Mouse (Mus musculus) heart, postnatal 14 days (tissue): Measurements from ENCODE around the gene Tmem14a. TPM values are rescaled to one million over a fixed set of nuclear protein-coding genes. Genes with fewer than 3 reads are reported as not detected.
A peak's percentile ranks its signal among the peaks of the same experiment; 100 is the strongest.
"Not testable (repeated sequence)": the region's sequence is repeated elsewhere in the genome, so short reads cannot be mapped to it uniquely, and the experiment has no call there.

ENCODE experiments used
- DNase-seq, 2 experiments: peaks; one replicate each; pipeline ENCODE4 v3.0.0; 2021 to 2022
- intact Hi-C: fragments of 180-260 bp; cut with DNase I; formaldehyde crosslinking; loops from one replicate; pipeline ENCODE4 v1.15.1; 2025
- long read RNA-seq, 2 experiments: library from polyadenylated mRNA; stranded (forward); transcript quantifications; one replicate each; pipeline ENCODE4 v2.0.0; 2021
- total RNA-seq, 2 experiments: library from RNA; stranded (reverse); gene quantifications; 2 replicates each; pipeline ENCODE4 v1.2.3; 2021

Tmem14a gene
- total RNA-seq: 1 to 10 TPM; 3.0 to 3.2 TPM
- long read RNA-seq, experiment 1, transcript Tmem14a-202 (5 exons, 1,168 nt): major isoform, 5 of 5 reads
- long read RNA-seq, experiment 1, partial matches to known transcripts: 0 of 5 reads
- long read RNA-seq, experiment 1, other reads (novel, unspliced or antisense): 0 of 5 reads
- long read RNA-seq, experiment 2, transcript Tmem14a-202 (5 exons, 1,168 nt): major isoform, 6 of 6 reads
- long read RNA-seq, experiment 2, partial matches to known transcripts: 0 of 6 reads
- long read RNA-seq, experiment 2, other reads (novel, unspliced or antisense): 0 of 6 reads

DNA sequence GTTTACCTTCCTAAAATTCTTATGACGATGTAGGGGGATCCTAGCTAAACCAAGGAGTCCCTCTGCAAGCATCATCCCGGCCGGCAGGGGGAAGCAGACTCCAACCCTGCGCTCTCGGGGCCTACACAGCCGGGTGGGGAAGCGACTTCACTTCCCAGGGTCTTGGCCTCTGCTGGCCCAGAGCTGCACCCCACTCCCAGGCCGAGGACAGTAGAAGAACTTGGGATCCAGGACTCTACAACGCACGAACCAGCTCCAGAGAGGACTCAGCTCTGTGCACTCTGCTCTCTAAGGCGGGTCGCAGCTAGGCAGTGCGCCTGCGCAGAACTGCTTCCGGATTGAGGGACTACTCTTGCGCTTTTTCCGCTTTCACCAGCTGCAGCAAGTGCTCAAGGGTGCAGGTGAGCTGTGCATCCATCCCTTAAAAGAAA lies at the start of gene Tmem14a:
Gene Tmem14a (plus strand): TSS at position 87 of the 431 bp plus-strand sequence.
- DNase-seq: peak; percentile 90
- intact Hi-C loops: loop anchor here (1.0 to 5.0 kb wide), 4 partner anchors 51 to 1049 kb away; no protein-coding TSS in a partner anchor

DNA sequence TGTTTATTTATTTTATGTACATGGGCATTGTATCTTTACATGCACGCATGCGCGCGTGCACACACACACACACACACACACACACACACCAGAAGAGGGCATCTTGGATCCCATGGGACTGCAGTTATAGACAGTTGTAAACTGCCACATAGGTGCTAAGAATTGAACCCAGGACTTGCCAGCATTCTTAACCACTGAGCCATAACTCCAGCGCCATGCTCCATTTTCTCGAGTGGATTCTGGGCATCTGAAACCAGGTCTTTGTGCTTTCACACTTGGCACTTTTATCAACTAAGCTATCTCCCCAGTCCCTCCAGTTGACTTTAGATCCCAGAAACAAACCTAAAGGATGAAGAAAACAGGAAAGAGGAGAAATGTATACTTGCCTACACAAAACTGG lies 33.2 kb upstream of the Tmem14a start:
- intact Hi-C loops: no loop called here

DNA sequence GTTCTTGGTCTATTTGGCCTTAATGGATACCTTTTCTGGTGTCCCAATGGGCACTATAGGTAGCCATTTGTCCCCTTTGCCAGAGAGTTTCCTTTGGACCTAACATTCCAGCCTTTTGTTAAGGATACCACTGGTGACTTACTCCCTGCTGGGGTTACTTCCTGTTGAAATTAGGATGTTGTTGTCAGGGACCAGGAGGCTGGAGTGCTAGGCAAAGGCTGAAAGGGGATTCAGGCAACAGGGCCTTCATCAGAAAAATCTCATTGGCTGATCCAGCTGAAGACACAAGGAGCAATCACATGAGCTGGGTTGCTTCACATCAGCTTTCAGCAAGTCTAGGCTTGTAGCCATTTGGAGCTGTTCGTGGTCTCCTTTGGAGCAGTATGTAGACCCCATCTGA lies 12.1 kb upstream of the Tmem14a start:
- DNase-seq: no peak
- intact Hi-C loops: loop anchor here (5.0 kb wide), 1 partner anchor 71 kb away; no protein-coding TSS in a partner anchor

More for the DNA sequence above, 33.2 kb upstream of the Tmem14a start:
- DNase-seq: no peak

- DNase-seq, intact Hi-C loops: not testable (repeated sequence)
Observed at GRCm38 (mm10) chr1:21213537-21213936, 4.8 kb upstream of the Tmem14a start.

DNA sequence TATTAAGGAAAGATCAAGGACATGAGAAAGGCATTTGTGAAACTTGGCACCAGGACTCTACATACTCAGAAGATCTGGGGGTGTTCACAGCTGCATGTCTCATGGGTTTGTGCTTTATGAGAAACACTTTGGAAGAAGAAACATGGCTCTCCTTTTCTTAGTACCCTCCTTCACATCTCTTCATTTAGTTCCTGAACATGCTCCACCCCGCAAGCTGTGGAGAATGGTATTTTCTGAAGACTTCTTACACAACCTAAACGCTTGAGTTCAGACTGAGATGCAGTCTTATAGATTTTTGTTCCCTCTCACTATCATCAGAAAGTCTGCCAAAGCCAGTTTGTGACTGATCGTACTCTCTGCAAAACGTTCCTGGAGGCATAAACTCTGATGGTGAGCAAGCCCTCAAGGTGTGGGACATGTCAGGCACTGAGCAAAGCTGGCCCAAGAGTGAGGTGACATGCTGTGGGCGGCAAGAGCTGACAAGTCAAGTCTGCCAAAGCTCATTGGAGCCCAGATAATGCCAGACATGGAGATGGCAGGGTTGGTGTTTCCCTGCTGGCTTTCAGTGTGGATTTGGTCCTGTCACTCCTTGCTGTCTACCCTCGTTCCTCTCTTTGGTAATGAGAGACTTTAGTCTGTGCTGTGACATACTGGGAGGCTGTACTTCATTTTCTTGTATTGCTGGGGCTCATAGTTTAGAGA lies 4.2 kb upstream of the Tmem14a start:
- DNase-seq, intact Hi-C loops: not testable (repeated sequence)

DNA sequence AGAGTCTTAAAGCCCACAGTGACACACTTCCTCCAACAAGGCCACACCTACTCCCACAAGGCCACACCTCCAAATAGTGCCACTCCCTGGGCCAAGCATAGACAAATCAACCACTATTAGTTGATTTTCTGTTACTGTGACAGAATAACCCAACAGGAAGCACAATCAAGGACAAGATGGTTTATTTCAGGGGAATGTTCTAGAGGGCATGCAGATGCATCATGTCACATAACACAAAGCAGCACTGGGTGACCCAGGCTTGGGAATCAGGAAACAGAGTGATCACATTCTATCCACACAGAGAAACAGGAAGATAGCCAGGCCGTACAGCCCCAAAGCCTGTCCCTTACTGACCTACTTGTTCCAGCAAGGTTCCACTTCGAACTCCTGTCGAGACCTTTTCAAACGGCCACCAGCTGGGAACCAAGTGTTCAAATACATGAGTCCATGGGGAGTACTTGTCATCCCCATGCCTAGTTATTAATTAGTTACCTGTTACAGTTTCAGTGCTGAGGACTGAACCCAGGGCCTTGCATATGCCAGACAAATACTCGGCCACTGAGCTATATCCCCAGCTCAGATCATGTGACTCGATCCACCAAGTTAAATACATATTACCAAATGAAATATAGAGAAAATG lies 9.5 kb downstream of the Tmem14a start:
- intact Hi-C loops: no loop called here
- no peak for DNase-seq

DNA sequence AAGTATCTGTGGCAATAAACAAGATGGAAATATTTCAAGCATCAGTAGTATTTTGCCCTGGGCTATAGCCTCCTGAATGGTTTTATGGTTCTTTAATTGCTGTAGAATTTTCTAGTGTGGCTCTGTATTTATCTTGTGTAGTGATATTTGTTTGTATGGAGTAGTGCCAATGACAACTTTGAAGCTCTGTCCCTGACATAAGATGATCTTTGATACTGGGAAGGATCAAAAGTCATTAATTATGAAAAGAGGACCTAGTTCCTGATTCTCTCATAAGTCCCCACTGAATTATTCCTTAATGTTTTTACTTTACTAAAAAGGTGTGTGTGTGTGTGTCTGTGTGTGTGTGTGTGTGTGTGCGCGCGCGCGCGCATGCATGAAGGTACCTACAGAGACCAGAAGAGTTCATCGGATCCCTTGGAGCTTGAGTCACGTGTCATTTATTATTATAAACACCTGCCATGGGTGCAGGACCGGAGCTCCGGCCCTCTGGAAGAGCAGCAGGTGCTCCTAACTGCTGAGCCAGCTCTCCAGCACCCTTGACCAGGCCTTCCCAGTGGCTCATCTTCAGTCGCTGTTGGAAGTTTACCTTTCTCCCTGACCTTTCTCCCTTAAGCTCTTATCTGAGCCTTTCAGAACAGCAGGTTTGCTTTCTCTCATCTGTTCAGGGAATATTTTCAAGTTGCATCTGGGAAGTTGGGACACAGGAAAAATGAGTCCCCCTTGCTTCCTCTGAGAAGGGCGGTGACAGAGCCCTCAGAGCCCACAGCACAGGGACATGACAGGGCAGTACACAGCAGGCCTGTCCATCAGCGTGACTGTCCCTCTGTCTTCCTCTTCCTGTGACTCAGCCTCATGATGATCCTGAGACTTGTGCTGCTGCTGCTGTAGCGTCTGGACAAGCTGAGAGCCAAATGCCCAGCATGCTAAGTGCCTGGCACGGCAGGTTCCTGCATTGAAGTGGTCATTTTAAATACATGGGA lies 10.7 kb downstream of the Tmem14a start:
- intact Hi-C loops, DNase-seq: not testable (repeated sequence)

- intact Hi-C loops: no loop called here
- DNase-seq: no peak
Observed at GRCm38 (mm10) chr1:21230376-21230775, 12.0 kb downstream of the Tmem14a start.

DNA sequence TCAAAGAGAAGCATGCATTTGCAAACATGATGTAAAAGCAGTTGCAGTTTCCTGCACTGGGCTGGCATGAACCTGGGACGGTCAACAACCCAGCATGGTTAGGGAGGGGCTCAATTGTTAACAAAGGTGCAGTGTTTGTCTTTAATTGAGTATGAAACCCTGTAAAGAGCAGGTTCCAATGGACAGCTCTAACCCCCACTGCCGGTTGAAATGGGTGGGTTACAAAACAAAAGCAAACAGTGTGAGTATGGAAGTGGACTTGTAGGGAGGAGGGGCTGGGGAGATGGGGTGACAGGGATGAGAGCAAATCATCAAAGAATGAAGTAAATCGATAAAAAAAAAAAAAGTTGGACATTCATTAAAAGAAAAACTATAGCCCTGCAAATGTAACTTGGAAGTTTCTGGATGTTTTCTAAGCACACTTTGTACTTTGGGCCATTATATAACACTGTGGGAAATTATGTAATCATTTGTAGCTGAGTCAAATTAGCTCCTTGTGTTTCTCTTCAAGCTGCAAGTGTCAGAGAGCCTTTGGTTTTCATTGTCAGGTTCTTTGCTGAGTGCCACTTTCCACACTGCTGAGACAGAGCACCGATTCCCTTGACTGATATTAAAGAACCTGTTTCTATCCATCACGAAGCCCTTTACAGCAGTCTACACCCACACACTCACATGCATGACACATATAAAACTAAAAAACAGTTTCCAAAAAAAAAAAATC lies 13.5 kb downstream of the Tmem14a start:
- intact Hi-C loops: no loop called here
- no peak for DNase-seq

DNA sequence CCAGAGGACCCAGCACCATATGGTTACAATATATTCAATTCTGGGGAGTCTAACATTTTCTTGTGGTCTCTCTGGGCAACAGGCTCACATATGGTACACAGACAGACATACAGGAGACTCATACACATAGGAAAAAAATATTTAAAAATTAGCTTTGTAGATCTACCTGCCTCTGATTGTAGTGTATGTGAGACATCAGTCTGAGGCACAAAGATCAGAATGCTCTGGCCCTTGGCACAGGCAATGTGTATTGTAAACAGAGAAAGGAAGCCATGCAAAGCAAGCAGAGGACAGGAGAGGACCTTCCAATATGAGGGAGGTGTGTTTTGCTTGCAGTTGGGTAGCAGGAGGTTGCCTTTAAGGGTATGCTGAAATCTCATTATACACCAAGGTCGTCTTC lies 14.1 kb downstream of the Tmem14a start:
- intact Hi-C loops: no loop called here
- DNase-seq: no peak

- intact Hi-C loops: no loop called here
- no peak for DNase-seq
Observed at GRCm38 (mm10) chr1:21235359-21235758, 17.0 kb downstream of the Tmem14a start.

GRCm38 (mm10) chr1:21239911-21240898 lies 21.8 kb downstream of the Tmem14a start, which contains the start of gene Gsta3:
TSS of gene Gsta3 (plus strand) at chr1:21240589.
- intact Hi-C loops: no loop called here
- no peak for DNase-seq

DNA sequence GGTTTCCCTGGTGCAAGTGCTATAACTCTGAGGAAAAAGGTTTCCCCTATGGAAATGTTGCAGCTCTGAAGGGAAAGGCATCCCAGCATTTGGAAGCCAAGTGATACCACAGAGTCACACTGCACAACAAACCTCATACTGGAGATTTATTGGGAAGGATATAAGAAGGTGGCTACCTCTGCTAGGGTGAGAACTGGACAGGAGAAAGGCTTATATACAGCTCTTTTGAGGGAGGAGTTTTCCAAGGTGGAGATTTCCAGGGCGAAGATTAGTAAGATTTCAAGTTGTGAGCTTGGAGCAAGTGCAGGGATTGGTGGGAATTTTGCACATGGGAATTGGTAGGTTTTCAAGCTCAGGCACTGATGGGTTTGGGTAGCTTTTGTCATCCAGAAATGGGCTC lies 22.7 kb downstream of the Tmem14a start:
- no peak for DNase-seq
- intact Hi-C loops: no loop called here

- intact Hi-C loops: no loop called here
- no peak for DNase-seq
Observed at GRCm38 (mm10) chr1:21244290-21244960, 26.1 kb downstream of the Tmem14a start.

GRCm38 (mm10) chr1:21246136-21246535 lies 27.8 kb downstream of the Tmem14a start:
- intact Hi-C loops: no loop called here
- no peak for DNase-seq

DNA sequence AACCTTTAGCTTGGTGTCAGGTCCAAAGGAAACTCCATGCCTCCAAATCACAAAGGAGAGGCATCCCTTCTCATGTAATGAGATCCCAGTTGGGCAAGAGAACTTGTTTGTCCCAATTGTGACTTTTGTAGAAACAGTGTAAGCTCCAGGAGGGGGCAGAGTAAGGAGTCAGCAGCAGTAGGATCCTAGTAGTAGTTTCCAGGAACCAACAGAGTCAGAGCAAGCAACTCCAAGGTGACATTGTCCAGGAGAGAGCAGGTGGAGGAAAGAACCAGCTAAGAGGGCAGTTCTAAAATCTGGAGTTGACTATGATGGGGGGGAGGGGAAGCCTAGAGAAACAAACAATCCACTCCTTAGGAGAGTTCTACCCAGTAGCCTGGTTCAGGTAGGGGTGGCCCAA lies 29.5 kb downstream of the Tmem14a start:
- no peak for DNase-seq
- intact Hi-C loops: no loop called here

- intact Hi-C loops: no loop called here
- no peak for DNase-seq
Observed at GRCm38 (mm10) chr1:21248560-21249390, 30.4 kb downstream of the Tmem14a start.
